ENCODE assay signal across 8 mouse cellular contexts in genomic region chr8:69995776-69996588, GRCm38 (mm10). TPM values are rescaled to one million over a fixed set of nuclear protein-coding genes. Genes with fewer than 3 reads are reported as not detected.
DNase-seq lines count a peak whose midpoint lies in the region; ATAC-seq and TF ChIP-seq lines count a peak whose summit lies in the region.

TSS of gene Gatad2a (minus strand) at chr8:69996384.

- under 1% methylated on average over 87 of the region's 87 CpGs for WGBS in embryonic facial prominence, embryonic 13.5 days
- under 1% methylated on average over 87 of the region's 87 CpGs for WGBS in kidney, adult 2 months
- under 1% methylated on average over 79 of the region's 87 CpGs for WGBS in limb, embryonic 12.5 days
- under 1% methylated on average over 81 of the region's 87 CpGs for WGBS in midbrain, embryonic 15.5 days
- under 1% methylated on average over 87 of the region's 87 CpGs for WGBS in spleen, adult 2 months

- peak; percentile 100 for DNase-seq in 3134 (ENCODE audit: extremely low read depth, insufficient read length, low spot score)
- DNase-seq in adrenal gland, postnatal 36 days, result peak; percentile 100
- DNase-seq in heart, adult 18-20 months, result peak; percentile 100
- DNase-seq in kidney, adult 2 months, result peak; percentile 100
- DNase-seq in spleen, adult 2 months (ENCODE audit: low read depth in 1 of 2, low spot score in 2 of 2), result peak; percentile 99 to 100

- peaks cover 10% of the 10 kb centered on the region for H3K4me1 ChIP-seq in embryonic facial prominence, embryonic 13.5 days
- peaks cover 18% of the 10 kb centered on the region for H3K4me1 ChIP-seq in kidney, adult 2 months (ENCODE audit: control insufficient read depth, insufficient read depth, low read length)
- H3K4me1 ChIP-seq in limb, embryonic 12.5 days (replicated peaks), result peaks cover 13% of the 10 kb centered on the region
- peaks cover 18% of the 10 kb centered on the region for H3K4me1 ChIP-seq in midbrain, embryonic 15.5 days
- peaks cover 9% of the 10 kb centered on the region; the same call in 1 of the 2 replicates for H3K4me1 ChIP-seq in spleen, adult 2 months (ENCODE audit: control insufficient read depth, insufficient read depth, insufficient read length)

- H3K27ac ChIP-seq in embryonic facial prominence, embryonic 13.5 days, result peak within 1 kb of the TSS; percentile 90
- peak within 1 kb of the TSS; percentile 86 for H3K27ac ChIP-seq in kidney, adult 2 months (ENCODE audit: insufficient read depth, low read depth, low read length)
- H3K27ac ChIP-seq in limb, embryonic 12.5 days, result peak within 1 kb of the TSS; percentile 84
- H3K27ac ChIP-seq in midbrain, embryonic 15.5 days, result peak within 1 kb of the TSS; percentile 81
- H3K27ac ChIP-seq in spleen, adult 2 months (ENCODE audit: insufficient read depth, low read length), result peak within 1 kb of the TSS; percentile 90

- peak within 1 kb of the TSS; percentile 97 for H3K4me3 ChIP-seq in embryonic facial prominence, embryonic 13.5 days
- H3K4me3 ChIP-seq in kidney, adult 2 months (ENCODE audit: insufficient read depth, low read depth, low read length), result peak within 1 kb of the TSS; percentile 81
- peak within 1 kb of the TSS; percentile 96 for H3K4me3 ChIP-seq in limb, embryonic 12.5 days (replicated peaks)
- peak within 1 kb of the TSS; percentile 83 for H3K4me3 ChIP-seq in midbrain, embryonic 15.5 days
- peak within 1 kb of the TSS; percentile 83 for H3K4me3 ChIP-seq in spleen, adult 2 months (ENCODE audit: extremely low read depth, insufficient read depth, insufficient read length)

- H3K4me2 ChIP-seq in embryonic facial prominence, embryonic 13.5 days, result peak within 1 kb of the TSS; percentile 84
- peak within 1 kb of the TSS; percentile 80 for H3K4me2 ChIP-seq in limb, embryonic 12.5 days
- peak within 1 kb of the TSS; percentile 91 for H3K4me2 ChIP-seq in midbrain, embryonic 15.5 days

- no peaks in the 10 kb centered on the region for H3K27me3 ChIP-seq in embryonic facial prominence, embryonic 13.5 days
- no peaks in the 10 kb centered on the region for H3K27me3 ChIP-seq in kidney, adult 2 months (replicated peaks; ENCODE audit: control insufficient read depth, insufficient read depth, low read length)
- no peaks in the 10 kb centered on the region for H3K27me3 ChIP-seq in limb, embryonic 12.5 days
- no peaks in the 10 kb centered on the region for H3K27me3 ChIP-seq in midbrain, embryonic 15.5 days (replicated peaks)
- no peaks in the 10 kb centered on the region for H3K27me3 ChIP-seq in spleen, adult 2 months (ENCODE audit: control insufficient read depth, insufficient read depth, low read length)

- peak within 1 kb of the TSS; percentile 86 for H3K9ac ChIP-seq in embryonic facial prominence, embryonic 13.5 days
- peak within 1 kb of the TSS; percentile 79 for H3K9ac ChIP-seq in limb, embryonic 12.5 days (replicated peaks)
- peak within 1 kb of the TSS; percentile 63 for H3K9ac ChIP-seq in midbrain, embryonic 15.5 days

- TF ChIP-seq CTCF in kidney, adult 2 months (conservative IDR thresholded peaks at IDR 0.05; ENCODE audit: insufficient read depth, insufficient read length, low read depth, low read length), result no peak
- no peak for TF ChIP-seq CTCF in spleen, adult 2 months (IDR thresholded peaks at IDR 0.05; ENCODE audit: extremely low read depth, insufficient read depth, insufficient read length, insufficient replicate concordance)

- no peak for TF ChIP-seq POLR2A in kidney, adult 2 months (IDR thresholded peaks at IDR 0.05; ENCODE audit: low read depth, low read length)
- peak; percentile 46 for TF ChIP-seq POLR2A in spleen, adult 2 months (IDR thresholded peaks at IDR 0.05; ENCODE audit: low read depth, low read length)

- peak; percentile 100 for ATAC-seq in embryonic facial prominence, embryonic 13.5 days (ENCODE audit: insufficient number of reproducible peaks, insufficient read depth, low FRiP score, low TSS enrichment, low read depth)
- peak; percentile 100 for ATAC-seq in limb, embryonic 12.5 days (ENCODE audit: insufficient number of reproducible peaks, insufficient read depth, low FRiP score, low TSS enrichment, low read depth)
- peak; percentile 100 for ATAC-seq in midbrain, embryonic 15.5 days (replicated peaks)

- no peaks in the 10 kb centered on the region for H3K9me3 ChIP-seq in embryonic facial prominence, embryonic 13.5 days
- H3K9me3 ChIP-seq in limb, embryonic 12.5 days, result no peaks in the 10 kb centered on the region
- H3K9me3 ChIP-seq in midbrain, embryonic 15.5 days, result no peaks in the 10 kb centered on the region

- H3K36me3 ChIP-seq in embryonic facial prominence, embryonic 13.5 days, result 0 out of 2 replicates have a peak, but pooled peaks cover 5% of the 10 kb centered on the region
- H3K36me3 ChIP-seq in kidney, adult 2 months (ENCODE audit: control insufficient read depth, insufficient read depth, low read length), result no peaks in the 10 kb centered on the region
- peaks cover 7% of the 10 kb centered on the region; the same call in 1 of the 2 replicates for H3K36me3 ChIP-seq in limb, embryonic 12.5 days
- H3K36me3 ChIP-seq in midbrain, embryonic 15.5 days (replicated peaks), result no peaks in the 10 kb centered on the region
- no peaks in the 10 kb centered on the region for H3K36me3 ChIP-seq in spleen, adult 2 months (ENCODE audit: control insufficient read depth, insufficient read depth, low read length)

RNA-seq across cellular contexts. Expression of gene Gatad2a, which starts in this region (rescaled TPM):
- total RNA-seq in adrenal gland, postnatal 36 days (2021), result 10 to 100 TPM; 93.2 to 94.3 TPM
- polyA plus RNA-seq in embryonic facial prominence, embryonic 13.5 days (2015; fragmentation: Nextera tagmentation; extraction: Ambion mirVana), result 35.5 and 35.6 TPM in 2 replicates
- total RNA-seq in heart, adult 18-20 months (2021), result 10 to 100 TPM; 30.6 to 32.7 TPM
- 60.1 and 60.9 TPM in 2 replicates for polyA plus RNA-seq in kidney, adult 2 months (2012; rRNA removed)
- polyA plus RNA-seq in limb, embryonic 12.5 days (2016; fragmentation: Nextera tagmentation; extraction: Ambion mirVana), result 51.3 and 68.4 TPM in 2 replicates
- 27.2 and 31.7 TPM in 2 replicates for polyA plus RNA-seq in midbrain, embryonic 15.5 days (2015; fragmentation: Nextera tagmentation; extraction: Ambion mirVana)
- polyA plus RNA-seq in spleen, adult 2 months (2012; rRNA removed), result 45.8 and 64.6 TPM in 2 replicates

Comparison
In these comparisons a context has a peak if more than half of its experiments do, and no peak if none do; other contexts are left out.
1. Peak in every context shown above with its lines: DNase-seq, ATAC-seq, H3K4me3 ChIP-seq and H3K27ac ChIP-seq.